Mouse (Mus musculus): ENCODE measurements around the gene Ube2o. TPM values are rescaled to one million over a fixed set of nuclear protein-coding genes. Genes with fewer than 3 reads are reported as not detected.

Ube2o gene
- total and polyA plus RNA-seq, 3 experiments, result 6.3 to 41.7 (median 20.1) TPM

DNA sequence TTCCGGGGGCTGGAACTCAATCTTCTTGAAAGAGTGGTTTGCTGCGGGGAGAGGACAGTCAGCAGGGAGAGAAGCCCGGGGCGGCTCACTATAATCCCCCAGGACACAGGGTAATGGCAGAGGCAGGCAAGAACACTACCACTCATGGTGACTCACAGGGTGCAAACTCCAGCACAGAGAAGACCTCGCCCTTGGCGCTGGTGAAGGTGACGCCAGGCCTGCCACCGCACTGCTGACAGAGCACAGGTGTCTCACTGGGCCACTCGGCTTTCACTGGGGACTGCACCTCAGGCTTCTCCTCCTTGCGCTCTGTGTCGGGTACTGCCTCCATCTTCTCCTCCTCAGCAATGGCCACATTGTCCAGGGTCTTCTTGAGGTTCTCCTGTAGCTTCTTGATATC is 40.1 kb downstream of the Ube2o start:
- DNase-seq (ENCODE audit: low spot score) (no peak), ATAC-seq (ENCODE audit: extremely low read depth, insufficient number of reproducible peaks, low FRiP score, poor library complexity, severe bottlenecking) (no peak)
- TF ChIP-seq GATA1 (IDR thresholded peaks at IDR 0.05; ENCODE audit: borderline replicate concordance, low read length), result no peak
- no peak for TF ChIP-seq TAL1 (conservative IDR thresholded peaks at IDR 0.05; ENCODE audit: low read depth, low read length)
- TF ChIP-seq CTCF (IDR thresholded peaks at IDR 0.05; ENCODE audit: low read depth, low read length), result no peak
- TF ChIP-seq POLR2AphosphoS5 (IDR thresholded peaks at IDR 0.05; ENCODE audit: insufficient replicate concordance, low read depth, low read length), result no peak
- no peak for TF ChIP-seq GATA2 (IDR thresholded peaks at IDR 0.05; ENCODE audit: borderline replicate concordance, low read depth, low read length)
- peaks cover 99% of the 10 kb centered on the region for H3K36me3 ChIP-seq (replicated peaks)
- no peaks in the 10 kb centered on the region for H3K9me3 ChIP-seq (replicated peaks)
- no peak overlapping the region for H3K4me3 ChIP-seq (ENCODE audit: low read depth, low read length)
- H3K4me1 ChIP-seq (ENCODE audit: insufficient read depth, low read depth, low read length), result peaks cover 39% of the 10 kb centered on the region
- no peaks in the 10 kb centered on the region for H3K27me3 ChIP-seq (ENCODE audit: insufficient read depth, low read length)

DNA sequence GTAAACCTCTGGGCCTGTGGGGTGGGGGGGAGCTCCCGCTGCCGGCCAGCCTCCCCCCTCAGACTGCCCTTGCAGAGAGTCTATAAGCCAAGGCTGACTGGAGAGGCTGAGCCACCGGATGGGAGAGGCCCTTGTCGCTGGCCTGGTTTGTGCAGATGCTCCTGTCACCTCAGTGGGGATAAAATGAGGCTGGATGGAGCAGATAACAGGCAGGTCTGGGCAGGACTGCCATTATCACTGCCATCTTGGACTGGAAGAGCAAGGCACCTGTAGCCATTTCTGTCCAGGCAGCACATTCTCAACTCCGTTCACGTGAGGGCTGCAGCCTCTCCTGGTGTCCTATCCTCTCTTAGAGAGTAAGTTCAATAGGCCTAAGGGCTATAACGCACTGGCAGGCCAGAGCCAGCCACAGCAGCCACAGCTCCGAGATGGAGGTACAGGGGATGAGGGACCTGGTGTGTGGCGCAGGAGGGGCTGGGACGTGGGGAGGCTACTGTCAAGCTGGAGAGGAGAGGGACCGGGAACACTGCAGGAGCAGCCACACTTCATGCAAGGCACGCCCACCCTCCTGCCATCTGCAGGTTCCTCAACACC is 43.0 kb downstream of the Ube2o start:
- DNase-seq (ENCODE audit: low spot score), result no peak

DNA sequence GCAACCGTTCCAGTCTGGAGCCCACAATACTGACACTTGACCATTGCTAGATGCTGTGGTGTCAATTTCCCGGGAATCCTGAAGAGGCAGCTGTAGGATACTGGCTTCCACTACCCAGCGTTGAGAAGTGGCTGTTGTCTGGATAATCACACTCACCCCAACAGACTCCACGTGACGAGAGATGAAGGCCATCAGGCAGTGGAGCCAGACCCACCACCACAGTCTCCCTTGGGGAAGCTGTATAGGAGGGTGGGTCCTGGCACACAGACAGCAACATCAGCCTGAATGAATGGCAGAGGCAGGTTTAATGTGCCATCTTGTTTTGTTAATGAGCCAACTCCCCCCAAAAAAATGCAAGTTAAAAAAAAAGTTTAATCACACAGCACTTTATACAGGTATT is 43.9 kb downstream of the Ube2o start:
- DNase-seq (ENCODE audit: low spot score) (no peak), ATAC-seq (ENCODE audit: extremely low read depth, insufficient number of reproducible peaks, low FRiP score, poor library complexity, severe bottlenecking) (no peak)
- no peaks in the 10 kb centered on the region for H3K27me3 ChIP-seq (ENCODE audit: insufficient read depth, low read length)
- peaks cover 69% of the 10 kb centered on the region for H3K4me1 ChIP-seq (ENCODE audit: insufficient read depth, low read depth, low read length)
- peaks cover 78% of the 10 kb centered on the region for H3K36me3 ChIP-seq (replicated peaks)
- no peaks in the 10 kb centered on the region for H3K9me3 ChIP-seq (replicated peaks)
- TF ChIP-seq CTCF (IDR thresholded peaks at IDR 0.05; ENCODE audit: low read depth, low read length) (no peak), POLR2AphosphoS5 (IDR thresholded peaks at IDR 0.05; ENCODE audit: insufficient replicate concordance, low read depth, low read length) (no peak), GATA2 (IDR thresholded peaks at IDR 0.05; ENCODE audit: borderline replicate concordance, low read depth, low read length) (no peak), TAL1 (conservative IDR thresholded peaks at IDR 0.05; ENCODE audit: low read depth, low read length) (no peak), GATA1 (IDR thresholded peaks at IDR 0.05; ENCODE audit: borderline replicate concordance, low read length) (no peak)
- no peak overlapping the region for H3K4me3 ChIP-seq (ENCODE audit: low read depth, low read length)

More for the DNA sequence above, 43.0 kb downstream of the Ube2o start:
- TF ChIP-seq TAL1 (conservative IDR thresholded peaks at IDR 0.05; ENCODE audit: low read depth, low read length) (peak; percentile 63), GATA2 (IDR thresholded peaks at IDR 0.05; ENCODE audit: borderline replicate concordance, low read depth, low read length) (0 out of 2 replicates have a peak, but pooled peaks have one; percentile 57), POLR2AphosphoS5 (IDR thresholded peaks at IDR 0.05; ENCODE audit: insufficient replicate concordance, low read depth, low read length) (no peak)
- Histone ChIP-seq H3K27me3 (ENCODE audit: insufficient read depth, low read length) (no peaks in the 10 kb centered on the region), H3K9me3 (replicated peaks) (no peaks in the 10 kb centered on the region), H3K4me3 (ENCODE audit: low read depth, low read length) (peak overlapping the region; percentile 32; the same call in 1 of the 2 replicates), H3K36me3 (replicated peaks) (peaks cover 87% of the 10 kb centered on the region), H3K4me1 (ENCODE audit: insufficient read depth, low read depth, low read length) (peaks cover 61% of the 10 kb centered on the region)
- peak; percentile 11; the same call in 1 of the 2 replicates for ATAC-seq (ENCODE audit: extremely low read depth, insufficient number of reproducible peaks, low FRiP score, poor library complexity, severe bottlenecking)

DNA sequence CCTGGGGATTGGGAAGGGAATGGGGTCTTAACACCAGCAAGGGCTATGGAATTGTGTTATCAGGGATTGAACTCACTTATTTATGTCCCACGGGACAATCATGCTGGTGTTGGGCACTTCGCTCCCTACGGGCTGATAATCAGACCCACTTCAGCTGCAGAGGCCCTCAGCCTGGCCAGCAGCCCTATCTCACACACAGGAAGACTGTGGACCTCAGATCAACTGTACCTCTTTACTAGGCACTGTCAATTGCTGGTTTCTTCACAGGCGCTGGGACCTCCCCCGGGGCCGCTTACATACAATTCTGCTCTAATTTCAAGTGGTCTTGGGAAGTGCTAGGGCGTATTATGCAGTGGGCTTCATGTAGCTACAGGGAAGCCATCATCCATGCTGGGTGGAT is 44.6 kb downstream of the Ube2o start:
- H3K36me3 ChIP-seq (replicated peaks), result peaks cover 71% of the 10 kb centered on the region
- 0 out of 2 replicates have a peak, but pooled peaks cover under 1% of the 10 kb centered on the region for H3K27me3 ChIP-seq (ENCODE audit: insufficient read depth, low read length)
- no peak overlapping the region; the same call in 1 of the 2 replicates for H3K4me3 ChIP-seq (ENCODE audit: low read depth, low read length)
- H3K9me3 ChIP-seq (replicated peaks), result no peaks in the 10 kb centered on the region
- H3K4me1 ChIP-seq (ENCODE audit: insufficient read depth, low read depth, low read length), result peaks cover 76% of the 10 kb centered on the region
- no peak for TF ChIP-seq GATA1 (IDR thresholded peaks at IDR 0.05; ENCODE audit: borderline replicate concordance, low read length)
- no peak for TF ChIP-seq TAL1 (conservative IDR thresholded peaks at IDR 0.05; ENCODE audit: low read depth, low read length)
- no peak for TF ChIP-seq POLR2AphosphoS5 (IDR thresholded peaks at IDR 0.05; ENCODE audit: insufficient replicate concordance, low read depth, low read length)
- no peak for TF ChIP-seq GATA2 (IDR thresholded peaks at IDR 0.05; ENCODE audit: borderline replicate concordance, low read depth, low read length)
- TF ChIP-seq CTCF (IDR thresholded peaks at IDR 0.05; ENCODE audit: low read depth, low read length), result no peak
- DNase-seq (ENCODE audit: low spot score) (no peak), ATAC-seq (ENCODE audit: extremely low read depth, insufficient number of reproducible peaks, low FRiP score, poor library complexity, severe bottlenecking) (no peak)

DNA sequence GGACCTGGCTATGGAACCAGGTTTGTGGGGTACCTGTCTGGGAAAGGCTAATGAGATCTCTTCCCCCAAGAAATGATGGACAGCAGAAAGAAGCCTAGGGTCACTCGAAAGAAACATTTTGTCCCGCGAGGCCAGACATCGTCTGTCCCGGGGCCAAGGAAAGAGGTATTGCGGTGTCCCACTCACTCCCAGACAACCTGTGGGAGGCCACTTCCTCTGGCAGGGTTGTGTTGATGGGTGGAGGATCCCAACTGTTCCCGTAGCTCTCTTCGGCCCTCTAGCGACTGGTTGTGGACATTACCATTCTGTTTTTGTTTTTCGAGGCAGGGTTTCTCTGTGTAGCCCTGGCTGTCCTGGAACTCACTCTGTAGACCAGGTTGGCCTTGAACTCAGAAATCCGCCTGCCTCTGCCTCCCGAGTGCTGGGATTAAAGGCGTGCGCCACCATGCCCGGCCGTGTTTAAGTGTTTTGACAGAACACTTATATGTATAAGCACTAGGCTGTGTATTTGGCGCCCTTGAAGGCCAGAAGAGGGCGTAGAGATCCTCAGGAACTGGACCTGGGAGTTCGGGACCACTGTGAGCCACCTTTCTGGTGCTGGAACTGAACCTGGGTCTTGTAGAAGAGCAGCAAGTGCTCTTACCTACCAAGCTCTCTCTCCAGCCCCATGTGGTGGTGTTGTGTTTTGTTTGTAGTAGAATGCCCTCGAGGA is 46.9 kb downstream of the Ube2o start:
- peaks cover 48% of the 10 kb centered on the region for H3K36me3 ChIP-seq (replicated peaks)
- H3K4me1 ChIP-seq (ENCODE audit: insufficient read depth, low read depth, low read length), result peaks cover 93% of the 10 kb centered on the region
- peak overlapping the region; percentile 79 for H3K4me3 ChIP-seq (ENCODE audit: low read depth, low read length)
- H3K9me3 ChIP-seq (replicated peaks), result no peaks in the 10 kb centered on the region
- peaks cover 11% of the 10 kb centered on the region; the same call in 1 of the 2 replicates for H3K27me3 ChIP-seq (ENCODE audit: insufficient read depth, low read length)
- ATAC-seq (ENCODE audit: extremely low read depth, insufficient number of reproducible peaks, low FRiP score, poor library complexity, severe bottlenecking) (0 out of 2 replicates have a peak, but pooled peaks have one; percentile 18), DNase-seq (ENCODE audit: low spot score) (peak; percentile 88)
- TF ChIP-seq CTCF (IDR thresholded peaks at IDR 0.05; ENCODE audit: low read depth, low read length) (peak; percentile 66), GATA2 (IDR thresholded peaks at IDR 0.05; ENCODE audit: borderline replicate concordance, low read depth, low read length) (no peak), GATA1 (IDR thresholded peaks at IDR 0.05; ENCODE audit: borderline replicate concordance, low read length) (no peak), POLR2AphosphoS5 (IDR thresholded peaks at IDR 0.05; ENCODE audit: insufficient replicate concordance, low read depth, low read length) (no peak)

Measured in G1E (cell line).